Mouse (Mus musculus): ENCODE measurements at regions not wholly inside any gene's neighbourhood (a gene's known extent, or its start where the extent isn't known, plus 50 kb on each side); places are given as distances from the start of the nearest gene placed in this dataset.

DNA sequence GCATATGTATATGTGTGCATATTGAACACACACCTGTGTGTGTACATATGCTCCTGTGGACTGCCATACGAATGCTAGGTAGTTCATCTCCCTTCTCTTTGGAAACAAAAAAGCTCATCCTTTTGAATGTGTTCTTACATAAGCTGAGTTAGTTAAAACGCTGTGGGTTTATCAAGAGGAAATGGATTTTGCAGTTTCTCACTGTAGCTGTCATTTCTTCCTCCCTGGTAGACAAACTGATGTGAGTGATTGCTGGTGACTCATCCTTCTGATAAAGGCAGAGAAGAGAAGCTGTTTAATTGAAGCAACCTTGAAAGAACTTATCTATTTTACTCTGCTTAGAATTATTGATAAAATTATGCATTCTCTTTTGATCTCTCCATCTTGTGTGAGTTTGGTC lies 173.6 kb upstream of the Fam49a start:
- CTCF ChIA-PET: interaction anchor here (1.1 to 1.5 kb wide), 2 partner anchors 13 to 16 kb away, joined by 3 to 8 read pairs; no protein-coding TSS in a partner anchor

More for the DNA sequence above, 173.6 kb upstream of the Fam49a start:
- ATAC-seq (no peak), DNase-seq (ENCODE audit: low read depth, low spot score) (no peak)
- peaks cover 3% of the 10 kb centered on the region for H3K27me3 ChIP-seq
- in situ Hi-C loops (cut with MboI; ENCODE audit: low pct_unique_long_range_greater_than_20kb): no loop called here
- POLR2A ChIA-PET: no interaction called here
- no peak for TF ChIP-seq CTCF (IDR thresholded peaks at IDR 0.05)
